Mouse (Mus musculus) left cerebral cortex, postnatal 25 days (tissue): ENCODE results near the gene Nat8l. TPM values are rescaled to one million over a fixed set of nuclear protein-coding genes. Genes with fewer than 3 reads are reported as not detected.
"Not testable (repeated sequence)": the region's sequence is repeated elsewhere in the genome, so short reads cannot be mapped to it uniquely, and the experiment has no call there.

Experiments
- DNase-seq, 2 experiments: peaks; one replicate each; pipeline ENCODE4 v3.0.0; 2022; ENCODE audit warnings: low spot score in 2 of 2, mixed read lengths in 1 of 2
- intact Hi-C: fragments of 180-260 bp; cut with DNase I; formaldehyde crosslinking; loops from one replicate; pipeline ENCODE4 v1.15.1; 2025
- total RNA-seq, 2 experiments: library from RNA; stranded (reverse); gene quantifications; 2 replicates each; pipeline ENCODE4 v1.2.3; 2021

Gene Nat8l
- 100 to 1,000 TPM; 180 to 191 TPM for total RNA-seq

- intact Hi-C loops, result loop anchor here (2.0 to 5.0 kb wide), 2 partner anchors 191 to 281 kb away; partner anchors contain the start of gene Mxd4
- DNase-seq, result peak; percentile 90 to 93
Observed at GRCm38 (mm10) chr5:33995843-33996693, at the start of gene Nat8l. Gene Nat8l (plus strand): TSS chr5:33995984.

GRCm38 (mm10) chr5:33947035-33947434 lies 48.7 kb upstream of the Nat8l start:
- intact Hi-C loops, DNase-seq: not testable (repeated sequence)

- DNase-seq, result no peak
- intact Hi-C loops, result no loop called here
Observed at GRCm38 (mm10) chr5:33948314-33948713, 47.5 kb upstream of the Nat8l start.

GRCm38 (mm10) chr5:33953471-33954185 lies 42.2 kb upstream of the Nat8l start:
- intact Hi-C loops, result loop anchor here (5.0 kb wide), 1 partner anchor 101 kb away; no protein-coding TSS in a partner anchor
- DNase-seq, result no peak

- intact Hi-C loops, result loop anchor here (5.0 kb wide), 1 partner anchor 102 kb away; no protein-coding TSS in a partner anchor
Observed at GRCm38 (mm10) chr5:33954354-33954753, 41.4 kb upstream of the Nat8l start.

GRCm38 (mm10) chr5:33955868-33956267 lies 39.9 kb upstream of the Nat8l start:
- DNase-seq, result no peak
- intact Hi-C loops, result loop anchor here (5.0 kb wide), 1 partner anchor 274 kb away; no protein-coding TSS in a partner anchor

More at GRCm38 (mm10) chr5:33954354-33954753, 41.4 kb upstream of the Nat8l start:
- peak; percentile 83 to 88 for DNase-seq

- intact Hi-C loops, result loop anchor here (5.0 kb wide), 1 partner anchor 277 kb away; no protein-coding TSS in a partner anchor
Observed at GRCm38 (mm10) chr5:33959382-33959781, 36.4 kb upstream of the Nat8l start.

GRCm38 (mm10) chr5:33974736-33975135 lies 21.0 kb upstream of the Nat8l start:
- intact Hi-C loops, result no loop called here
- no peak for DNase-seq

More at GRCm38 (mm10) chr5:33959382-33959781, 36.4 kb upstream of the Nat8l start:
- no peak for DNase-seq

GRCm38 (mm10) chr5:33976267-33976666 lies 19.5 kb upstream of the Nat8l start:
- no peak for DNase-seq
- intact Hi-C loops, result no loop called here

GRCm38 (mm10) chr5:33982731-33983259 lies 13.0 kb upstream of the Nat8l start:
- intact Hi-C loops, result loop anchor here (2.0 kb wide), 1 partner anchor 46 kb away; the partner anchor contains the start of gene Nelfa

GRCm38 (mm10) chr5:33983309-33984121 lies 12.3 kb upstream of the Nat8l start, which contains the start of gene Gm1673:
Gene Gm1673 (plus strand): TSS chr5:33983433.
- intact Hi-C loops, result loop anchor here (2.0 kb wide), 1 partner anchor 47 kb away; the partner anchor contains the start of gene Nelfa

More at GRCm38 (mm10) chr5:33982731-33983259, 13.0 kb upstream of the Nat8l start:
- peak in 1 of 2 experiments; percentile 39 for DNase-seq

GRCm38 (mm10) chr5:33994671-33995625 lies 836 bp upstream of the Nat8l start:
- intact Hi-C loops, result loop anchor here (5.0 kb wide), 1 partner anchor 282 kb away; no protein-coding TSS in a partner anchor
- peak; percentile 51 to 73 for DNase-seq

More at GRCm38 (mm10) chr5:33983309-33984121, 12.3 kb upstream of the Nat8l start, which contains the start of gene Gm1673:
- DNase-seq, result peak; percentile 92 to 94

GRCm38 (mm10) chr5:33996694-33997045 lies 886 bp downstream of the Nat8l start:
- DNase-seq, result no peak
- intact Hi-C loops, result loop anchor here (2.0 to 5.0 kb wide), 2 partner anchors 190 to 281 kb away; partner anchors contain the start of gene Mxd4

GRCm38 (mm10) chr5:33997051-33997741 lies 1.4 kb downstream of the Nat8l start:
- intact Hi-C loops, result loop anchor here (2.0 to 5.0 kb wide), 2 partner anchors 190 to 280 kb away; partner anchors contain the start of gene Mxd4

GRCm38 (mm10) chr5:33997829-33998504 lies 2.2 kb downstream of the Nat8l start:
- DNase-seq, result no peak
- intact Hi-C loops, result loop anchor here (2.0 to 5.0 kb wide), 2 partner anchors 189 to 279 kb away; partner anchors contain the start of gene Mxd4

More at GRCm38 (mm10) chr5:33997051-33997741, 1.4 kb downstream of the Nat8l start:
- peak; percentile 77 to 92 for DNase-seq

- DNase-seq, result no peak
- intact Hi-C loops, result loop anchor here (5.0 kb wide), 1 partner anchor 279 kb away; no protein-coding TSS in a partner anchor
Observed at GRCm38 (mm10) chr5:33998505-33998877, 2.7 kb downstream of the Nat8l start.
